Mouse (Mus musculus): ENCODE results near the gene Faf1. TPM values are rescaled to one million over a fixed set of nuclear protein-coding genes. Genes with fewer than 3 reads are reported as not detected.

The Faf1 gene
- polyA plus RNA-seq, 1 experiment from 2014 or later, result 27.4 TPM

DNA sequence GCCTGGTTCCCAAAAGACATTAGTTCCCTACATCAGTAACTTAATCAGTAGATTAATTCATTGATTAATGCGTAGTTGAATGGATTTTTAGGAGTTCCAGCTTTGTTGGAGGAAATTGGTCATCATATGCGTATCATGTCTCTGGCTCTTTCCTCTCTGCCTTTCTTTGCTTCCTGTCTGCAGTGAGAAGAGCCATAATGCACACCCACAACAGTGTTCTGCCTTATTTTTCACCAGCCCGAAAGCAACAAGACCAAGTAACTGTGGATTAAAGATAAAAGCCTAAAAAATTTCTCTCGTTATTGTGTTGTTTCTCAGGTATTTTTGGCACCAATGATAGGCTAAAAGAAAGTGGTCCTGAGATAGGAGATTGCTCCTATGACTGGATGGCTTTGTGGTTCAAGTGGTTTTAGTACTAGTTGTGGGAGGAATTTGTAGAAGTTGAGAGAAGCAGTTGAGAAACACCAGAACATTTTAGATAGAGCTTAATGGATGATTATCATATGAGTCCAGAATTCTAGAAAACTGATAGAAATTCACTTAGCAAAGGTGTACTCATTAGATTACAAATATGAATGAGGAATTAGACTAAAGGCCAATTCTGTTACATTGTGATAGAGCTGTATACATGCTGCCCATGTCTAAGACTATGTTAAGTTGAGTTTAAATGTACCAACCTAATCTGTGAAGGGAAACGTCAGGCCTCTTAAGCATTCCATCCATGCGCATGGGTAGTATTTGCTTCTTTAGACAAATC, 221.6 kb downstream of the Faf1 start:
- Histone ChIP-seq H3K27ac (replicated peaks) (no peak overlapping the region), H3K4me1 (no peaks in the 10 kb centered on the region), H3K4me3 (no peak overlapping the region), H3K36me3 (replicated peaks) (0 out of 2 replicates have a peak, but pooled peaks cover 4% of the 10 kb centered on the region), H3K9me3 (no peaks in the 10 kb centered on the region), H3K27me3 (replicated peaks; ENCODE audit: low read depth, poor library complexity, severe bottlenecking) (no peaks in the 10 kb centered on the region)
- 93% methylated on average over 6 of the region's 6 CpGs for WGBS
- no peak for DNase-seq (ENCODE audit: low spot score)

GRCm38 (mm10) chr4:109901076-109901475, 224.7 kb downstream of the Faf1 start:
- no peaks in the 10 kb centered on the region for H3K9me3 ChIP-seq
- 0 out of 2 replicates have a peak, but pooled peaks cover 4% of the 10 kb centered on the region for H3K36me3 ChIP-seq (replicated peaks)
- H3K27ac ChIP-seq (replicated peaks), result no peak overlapping the region
- no peaks in the 10 kb centered on the region for H3K4me1 ChIP-seq
- H3K27me3 ChIP-seq (replicated peaks; ENCODE audit: low read depth, poor library complexity, severe bottlenecking), result no peaks in the 10 kb centered on the region
- 82% methylated on average over 2 of the region's 2 CpGs for WGBS
- DNase-seq (ENCODE audit: low spot score), result no peak
- no peak overlapping the region for H3K4me3 ChIP-seq

- WGBS, result 91% methylated on average over 3 of the region's 3 CpGs
These were observed 228.1 kb downstream of the Faf1 start for GRCm38 (mm10) chr4:109904487-109904886.

GRCm38 (mm10) chr4:109929058-109929457, 252.7 kb downstream of the Faf1 start:
- Histone ChIP-seq H3K36me3 (replicated peaks) (peaks cover 3% of the 10 kb centered on the region; the same call in 1 of the 2 replicates), H3K27ac (replicated peaks) (no peak overlapping the region), H3K27me3 (replicated peaks; ENCODE audit: low read depth, poor library complexity, severe bottlenecking) (no peaks in the 10 kb centered on the region), H3K4me1 (no peaks in the 10 kb centered on the region), H3K9me3 (no peaks in the 10 kb centered on the region), H3K4me3 (no peak overlapping the region)
- no peak for DNase-seq (ENCODE audit: low spot score)
- WGBS, result 97% methylated on average over 1 of the region's 1 CpGs

More at GRCm38 (mm10) chr4:109904487-109904886, 228.1 kb downstream of the Faf1 start:
- H3K36me3 ChIP-seq (replicated peaks), result no peaks in the 10 kb centered on the region
- no peaks in the 10 kb centered on the region for H3K4me1 ChIP-seq
- no peak overlapping the region for H3K27ac ChIP-seq (replicated peaks)
- no peak overlapping the region for H3K4me3 ChIP-seq
- H3K9me3 ChIP-seq, result no peaks in the 10 kb centered on the region
- H3K27me3 ChIP-seq (replicated peaks; ENCODE audit: low read depth, poor library complexity, severe bottlenecking), result no peaks in the 10 kb centered on the region
- no peak for DNase-seq (ENCODE audit: low spot score)

GRCm38 (mm10) chr4:109930445-109930844, 254.1 kb downstream of the Faf1 start:
- no peak overlapping the region for H3K27ac ChIP-seq (replicated peaks)
- no peaks in the 10 kb centered on the region for H3K4me1 ChIP-seq
- H3K9me3 ChIP-seq, result no peaks in the 10 kb centered on the region
- WGBS, result 93% methylated on average over 1 of the region's 1 CpGs
- no peak overlapping the region for H3K4me3 ChIP-seq
- H3K36me3 ChIP-seq (replicated peaks), result peaks cover 4% of the 10 kb centered on the region; the same call in 1 of the 2 replicates
- no peaks in the 10 kb centered on the region for H3K27me3 ChIP-seq (replicated peaks; ENCODE audit: low read depth, poor library complexity, severe bottlenecking)
- no peak for DNase-seq (ENCODE audit: low spot score)

DNA sequence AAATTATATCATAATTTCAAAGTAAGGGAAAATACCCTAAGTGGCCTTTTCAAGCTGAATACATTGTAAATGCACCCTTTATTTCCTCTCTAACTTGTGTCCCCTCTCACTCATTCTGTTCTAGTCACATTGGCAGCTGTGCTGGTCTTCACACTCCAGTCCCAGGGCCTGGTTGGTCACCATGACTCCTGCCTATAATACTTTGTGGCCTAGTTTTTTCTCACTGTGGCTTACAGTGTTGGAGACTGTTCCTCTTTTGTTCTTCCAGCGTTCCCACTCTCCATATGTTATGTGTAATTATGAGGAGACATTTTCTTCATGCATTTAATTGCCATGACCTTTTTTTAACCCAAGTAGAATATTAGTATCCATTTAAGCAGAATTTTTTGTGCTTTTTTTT, 254.5 kb downstream of the Faf1 start:
- no peaks in the 10 kb centered on the region for H3K9me3 ChIP-seq
- no peaks in the 10 kb centered on the region for H3K4me1 ChIP-seq
- H3K27ac ChIP-seq (replicated peaks), result no peak overlapping the region
- H3K4me3 ChIP-seq, result no peak overlapping the region
- H3K36me3 ChIP-seq (replicated peaks), result peaks cover 8% of the 10 kb centered on the region; the same call in 1 of the 2 replicates
- no peak for DNase-seq (ENCODE audit: low spot score)
- H3K27me3 ChIP-seq (replicated peaks; ENCODE audit: low read depth, poor library complexity, severe bottlenecking), result no peaks in the 10 kb centered on the region
- WGBS, result 94% methylated on average over 1 of the region's 1 CpGs

DNA sequence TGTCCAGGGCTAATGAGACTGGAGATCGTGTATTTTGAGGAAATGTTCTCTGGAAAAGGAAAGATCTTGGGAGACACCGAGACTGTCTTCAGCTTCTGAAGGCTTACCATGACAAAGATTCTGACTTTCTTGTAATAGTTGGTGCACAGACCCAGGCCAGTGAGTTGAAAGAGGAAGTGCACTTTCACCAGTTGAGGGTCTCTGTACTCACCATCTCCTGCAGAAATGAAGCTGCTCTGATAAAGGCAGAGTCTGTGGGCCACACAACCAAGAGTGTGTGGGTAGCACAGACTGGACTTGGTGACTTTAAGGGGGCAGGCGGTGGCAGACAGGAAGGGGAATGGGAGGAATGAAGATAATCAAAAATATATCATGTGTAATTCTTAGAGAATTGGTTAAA, 260.2 kb downstream of the Faf1 start:
- no peaks in the 10 kb centered on the region for H3K4me1 ChIP-seq
- H3K9me3 ChIP-seq, result no peaks in the 10 kb centered on the region
- 95% methylated on average over 3 of the region's 3 CpGs for WGBS
- H3K4me3 ChIP-seq, result no peak overlapping the region
- H3K27me3 ChIP-seq (replicated peaks; ENCODE audit: low read depth, poor library complexity, severe bottlenecking), result no peaks in the 10 kb centered on the region
- DNase-seq (ENCODE audit: low spot score), result no peak
- H3K36me3 ChIP-seq (replicated peaks), result peaks cover 5% of the 10 kb centered on the region; the same call in 1 of the 2 replicates
- no peak overlapping the region for H3K27ac ChIP-seq (replicated peaks)

DNA sequence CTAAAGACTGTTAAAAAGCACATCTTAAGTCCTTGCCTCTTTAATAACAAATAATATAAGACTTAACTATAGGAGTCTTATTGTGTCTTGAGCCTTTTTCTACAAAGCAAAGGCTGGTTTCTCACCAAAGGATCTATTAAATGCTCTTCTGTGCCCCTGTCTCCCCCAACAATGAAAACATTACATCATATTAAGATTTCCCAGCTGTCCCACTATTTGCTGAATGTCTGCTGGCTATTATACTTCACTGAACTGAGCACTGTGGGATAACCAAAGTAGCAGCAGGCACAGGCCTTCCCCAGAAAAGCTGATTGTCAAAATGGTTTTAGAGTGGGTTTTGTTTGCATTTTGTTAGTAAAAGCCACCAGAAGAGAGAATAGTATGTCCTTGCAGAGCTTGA, 262.9 kb downstream of the Faf1 start:
- no peak for DNase-seq (ENCODE audit: low spot score)
- H3K36me3 ChIP-seq (replicated peaks), result peaks cover 5% of the 10 kb centered on the region; the same call in 1 of the 2 replicates
- H3K4me3 ChIP-seq, result no peak overlapping the region
- H3K27ac ChIP-seq (replicated peaks), result no peak overlapping the region
- no peaks in the 10 kb centered on the region for H3K4me1 ChIP-seq
- no peaks in the 10 kb centered on the region for H3K27me3 ChIP-seq (replicated peaks; ENCODE audit: low read depth, poor library complexity, severe bottlenecking)
- no peaks in the 10 kb centered on the region for H3K9me3 ChIP-seq

- no peaks in the 10 kb centered on the region; the same call in 1 of the 2 replicates for H3K36me3 ChIP-seq (replicated peaks)
- DNase-seq (ENCODE audit: low spot score), result no peak
- no peaks in the 10 kb centered on the region for H3K27me3 ChIP-seq (replicated peaks; ENCODE audit: low read depth, poor library complexity, severe bottlenecking)
- WGBS, result 92% methylated on average over 1 of the region's 1 CpGs
- H3K4me1 ChIP-seq, result no peaks in the 10 kb centered on the region
- H3K9me3 ChIP-seq, result no peaks in the 10 kb centered on the region
- no peak overlapping the region for H3K4me3 ChIP-seq
- H3K27ac ChIP-seq (replicated peaks), result no peak overlapping the region
These were observed 269.2 kb downstream of the Faf1 start for GRCm38 (mm10) chr4:109945554-109945953.

DNA sequence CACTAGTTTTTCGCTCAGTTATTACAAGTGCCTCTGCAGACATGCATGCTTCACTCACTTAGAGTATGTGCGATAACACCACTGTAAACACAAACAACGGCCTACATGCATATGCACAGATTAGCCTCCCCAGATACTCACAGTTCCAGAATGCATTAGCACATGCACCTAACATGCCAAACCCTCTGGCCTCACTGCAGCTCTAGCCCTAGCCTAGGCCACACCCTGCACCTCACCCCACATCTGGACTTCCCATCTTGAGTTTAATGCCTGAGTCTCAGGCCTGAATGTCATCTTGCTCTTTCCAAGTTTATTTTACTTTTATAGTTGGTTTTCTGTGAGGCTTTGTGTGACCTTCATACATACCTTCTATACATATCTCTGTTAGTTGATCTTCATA, 272.9 kb downstream of the Faf1 start:
- H3K9me3 ChIP-seq, result no peaks in the 10 kb centered on the region
- no peak for DNase-seq (ENCODE audit: low spot score)
- no peak overlapping the region for H3K4me3 ChIP-seq
- no peaks in the 10 kb centered on the region for H3K36me3 ChIP-seq (replicated peaks)
- H3K27ac ChIP-seq (replicated peaks), result no peak overlapping the region
- 95% methylated on average over 3 of the region's 3 CpGs for WGBS
- no peaks in the 10 kb centered on the region for H3K27me3 ChIP-seq (replicated peaks; ENCODE audit: low read depth, poor library complexity, severe bottlenecking)
- no peaks in the 10 kb centered on the region for H3K4me1 ChIP-seq

- H3K36me3 ChIP-seq (replicated peaks), result no peaks in the 10 kb centered on the region
- no peak for DNase-seq (ENCODE audit: low spot score)
- H3K4me1 ChIP-seq, result no peaks in the 10 kb centered on the region
- H3K27me3 ChIP-seq (replicated peaks; ENCODE audit: low read depth, poor library complexity, severe bottlenecking), result no peaks in the 10 kb centered on the region
- no peak overlapping the region for H3K27ac ChIP-seq (replicated peaks)
- H3K9me3 ChIP-seq, result no peaks in the 10 kb centered on the region
- no peak overlapping the region for H3K4me3 ChIP-seq
- 90% methylated on average over 1 of the region's 1 CpGs for WGBS
These were observed 277.1 kb downstream of the Faf1 start for GRCm38 (mm10) chr4:109953509-109953908.

- Histone ChIP-seq H3K27ac (replicated peaks) (no peak overlapping the region), H3K36me3 (replicated peaks) (peaks cover 9% of the 10 kb centered on the region; the same call in 1 of the 2 replicates), H3K9me3 (no peaks in the 10 kb centered on the region), H3K27me3 (replicated peaks; ENCODE audit: low read depth, poor library complexity, severe bottlenecking) (no peaks in the 10 kb centered on the region), H3K4me1 (0 out of 2 replicates have a peak, but pooled peaks cover 5% of the 10 kb centered on the region), H3K4me3 (no peak overlapping the region)
- no peak for DNase-seq (ENCODE audit: low spot score)
- 68% methylated on average over 5 of the region's 5 CpGs for WGBS
These were observed 284.0 kb downstream of the Faf1 start for GRCm38 (mm10) chr4:109960201-109960935.
